Mouse (Mus musculus): ENCODE measurements around the gene Srrt. TPM values are rescaled to one million over a fixed set of nuclear protein-coding genes. Genes with fewer than 3 reads are reported as not detected.

Srrt gene
- polyA plus RNA-seq, 1 experiment from 2014 or later, result 119 TPM

GRCm38 (mm10) chr5:137293839-137294743 is 13.4 kb downstream of the Srrt start, which contains the start of gene Ufsp1:
TSS of gene Ufsp1 (plus strand) at chr5:137294629.
- peak within 1 kb of the TSS; percentile 76 for H3K9ac ChIP-seq (replicated peaks; ENCODE audit: low read depth, low read length)
- peaks cover 14% of the 10 kb centered on the region for H3K27me3 ChIP-seq (replicated peaks; ENCODE audit: control insufficient read depth, insufficient read depth, low read length)
- peak; percentile 98 for ATAC-seq
- H3K27ac ChIP-seq (ENCODE audit: low read length), result peak within 1 kb of the TSS; percentile 85
- no peaks in the 10 kb centered on the region for H3K9me3 ChIP-seq (ENCODE audit: control insufficient read depth, low read length)
- peak within 1 kb of the TSS; percentile 99 for H3K4me2 ChIP-seq (ENCODE audit: low read length)
- WGBS, result under 1% methylated on average over 52 of the region's 52 CpGs
- peaks cover 34% of the 10 kb centered on the region for H3K36me3 ChIP-seq (ENCODE audit: control insufficient read depth, insufficient read depth)
- peaks cover 20% of the 10 kb centered on the region for H3K4me1 ChIP-seq (replicated peaks; ENCODE audit: control insufficient read depth, insufficient read depth, low read length)
- H3K4me3 ChIP-seq (replicated peaks; ENCODE audit: low read length), result peak within 1 kb of the TSS; percentile 71

GRCm38 (mm10) chr5:137293282-137293681 is 14.2 kb downstream of the Srrt start:
- Histone ChIP-seq H3K9ac (replicated peaks; ENCODE audit: low read depth, low read length) (peak overlapping the region; percentile 76), H3K4me2 (ENCODE audit: low read length) (peak overlapping the region; percentile 99), H3K27me3 (replicated peaks; ENCODE audit: control insufficient read depth, insufficient read depth, low read length) (peaks cover 17% of the 10 kb centered on the region), H3K4me1 (replicated peaks; ENCODE audit: control insufficient read depth, insufficient read depth, low read length) (peaks cover 27% of the 10 kb centered on the region), H3K9me3 (ENCODE audit: control insufficient read depth, low read length) (no peaks in the 10 kb centered on the region), H3K4me3 (replicated peaks; ENCODE audit: low read length) (peak overlapping the region; percentile 71), H3K27ac (ENCODE audit: low read length) (peak overlapping the region; percentile 85), H3K36me3 (ENCODE audit: control insufficient read depth, insufficient read depth) (peaks cover 30% of the 10 kb centered on the region)
- WGBS, result 0% methylated on average over 12 of the region's 15 CpGs
- ATAC-seq, result no peak

- Histone ChIP-seq H3K4me1 (replicated peaks; ENCODE audit: control insufficient read depth, insufficient read depth, low read length) (peaks cover 42% of the 10 kb centered on the region), H3K27me3 (replicated peaks; ENCODE audit: control insufficient read depth, insufficient read depth, low read length) (peaks cover 21% of the 10 kb centered on the region), H3K36me3 (ENCODE audit: control insufficient read depth, insufficient read depth) (peaks cover 12% of the 10 kb centered on the region), H3K27ac (ENCODE audit: low read length) (no peak overlapping the region), H3K9ac (replicated peaks; ENCODE audit: low read depth, low read length) (no peak overlapping the region), H3K4me2 (ENCODE audit: low read length) (no peak overlapping the region), H3K4me3 (replicated peaks; ENCODE audit: low read length) (no peak overlapping the region), H3K9me3 (ENCODE audit: control insufficient read depth, low read length) (no peaks in the 10 kb centered on the region)
- ATAC-seq, result no peak
- WGBS, result 79% methylated on average over 15 of the region's 15 CpGs
These were observed 16.0 kb downstream of the Srrt start for GRCm38 (mm10) chr5:137291381-137291926.

- no peak overlapping the region for H3K4me2 ChIP-seq (ENCODE audit: low read length)
- H3K27me3 ChIP-seq (replicated peaks; ENCODE audit: control insufficient read depth, insufficient read depth, low read length), result peaks cover 21% of the 10 kb centered on the region
- WGBS, result 25% methylated on average over 15 of the region's 15 CpGs
These were observed 16.8 kb downstream of the Srrt start for GRCm38 (mm10) chr5:137290677-137291076.

GRCm38 (mm10) chr5:137289591-137290365 is 17.7 kb downstream of the Srrt start:
- H3K27ac ChIP-seq (ENCODE audit: low read length), result no peak overlapping the region
- peaks cover 41% of the 10 kb centered on the region for H3K4me1 ChIP-seq (replicated peaks; ENCODE audit: control insufficient read depth, insufficient read depth, low read length)
- peaks cover 21% of the 10 kb centered on the region for H3K27me3 ChIP-seq (replicated peaks; ENCODE audit: control insufficient read depth, insufficient read depth, low read length)
- no peak overlapping the region; the same call in 1 of the 2 replicates for H3K4me2 ChIP-seq (ENCODE audit: low read length)
- no peaks in the 10 kb centered on the region for H3K9me3 ChIP-seq (ENCODE audit: control insufficient read depth, low read length)
- no peak for ATAC-seq
- H3K4me3 ChIP-seq (replicated peaks; ENCODE audit: low read length), result no peak overlapping the region
- WGBS, result 48% methylated on average over 13 of the region's 13 CpGs
- no peak overlapping the region for H3K9ac ChIP-seq (replicated peaks; ENCODE audit: low read depth, low read length)
- H3K36me3 ChIP-seq (ENCODE audit: control insufficient read depth, insufficient read depth), result no peaks in the 10 kb centered on the region

More at GRCm38 (mm10) chr5:137290677-137291076, 16.8 kb downstream of the Srrt start:
- Histone ChIP-seq H3K36me3 (ENCODE audit: control insufficient read depth, insufficient read depth) (peaks cover 4% of the 10 kb centered on the region), H3K9me3 (ENCODE audit: control insufficient read depth, low read length) (no peaks in the 10 kb centered on the region), H3K9ac (replicated peaks; ENCODE audit: low read depth, low read length) (no peak overlapping the region), H3K4me1 (replicated peaks; ENCODE audit: control insufficient read depth, insufficient read depth, low read length) (peaks cover 45% of the 10 kb centered on the region), H3K27ac (ENCODE audit: low read length) (no peak overlapping the region), H3K4me3 (replicated peaks; ENCODE audit: low read length) (no peak overlapping the region)
- no peak for ATAC-seq

GRCm38 (mm10) chr5:137288999-137289470 is 18.4 kb downstream of the Srrt start:
- H3K27ac ChIP-seq (ENCODE audit: low read length), result no peak overlapping the region
- 3% methylated on average over 25 of the region's 25 CpGs for WGBS
- H3K27me3 ChIP-seq (replicated peaks; ENCODE audit: control insufficient read depth, insufficient read depth, low read length), result peaks cover 21% of the 10 kb centered on the region
- H3K4me2 ChIP-seq (ENCODE audit: low read length), result peak overlapping the region; percentile 96
- H3K9me3 ChIP-seq (ENCODE audit: control insufficient read depth, low read length), result no peaks in the 10 kb centered on the region
- peak overlapping the region; percentile 29; the same call in 1 of the 2 replicates for H3K9ac ChIP-seq (replicated peaks; ENCODE audit: low read depth, low read length)
- ATAC-seq, result no peak
- H3K4me3 ChIP-seq (replicated peaks; ENCODE audit: low read length), result peak overlapping the region; percentile 55
- H3K36me3 ChIP-seq (ENCODE audit: control insufficient read depth, insufficient read depth), result no peaks in the 10 kb centered on the region
- H3K4me1 ChIP-seq (replicated peaks; ENCODE audit: control insufficient read depth, insufficient read depth, low read length), result peaks cover 40% of the 10 kb centered on the region

- Histone ChIP-seq H3K4me1 (replicated peaks; ENCODE audit: control insufficient read depth, insufficient read depth, low read length) (peaks cover 32% of the 10 kb centered on the region), H3K27ac (ENCODE audit: low read length) (no peak overlapping the region), H3K4me3 (replicated peaks; ENCODE audit: low read length) (peak overlapping the region; percentile 55), H3K27me3 (replicated peaks; ENCODE audit: control insufficient read depth, insufficient read depth, low read length) (peaks cover 21% of the 10 kb centered on the region), H3K4me2 (ENCODE audit: low read length) (peak overlapping the region; percentile 96), H3K9me3 (ENCODE audit: control insufficient read depth, low read length) (no peaks in the 10 kb centered on the region), H3K36me3 (ENCODE audit: control insufficient read depth, insufficient read depth) (no peaks in the 10 kb centered on the region), H3K9ac (replicated peaks; ENCODE audit: low read depth, low read length) (peak overlapping the region; percentile 52)
- peak; percentile 18; the same call in 1 of the 2 replicates for ATAC-seq
- WGBS, result under 1% methylated on average over 52 of the region's 65 CpGs
These were observed 19.3 kb downstream of the Srrt start for GRCm38 (mm10) chr5:137287953-137288743.

GRCm38 (mm10) chr5:137287032-137287952 is 20.2 kb downstream of the Srrt start, which contains the start of gene Ache:
TSS of gene Ache (plus strand) at chr5:137287519.
- no peaks in the 10 kb centered on the region for H3K36me3 ChIP-seq (ENCODE audit: control insufficient read depth, insufficient read depth)
- peak; percentile 55 for ATAC-seq
- no peaks in the 10 kb centered on the region for H3K9me3 ChIP-seq (ENCODE audit: control insufficient read depth, low read length)
- H3K4me1 ChIP-seq (replicated peaks; ENCODE audit: control insufficient read depth, insufficient read depth, low read length), result peaks cover 28% of the 10 kb centered on the region
- H3K4me3 ChIP-seq (replicated peaks; ENCODE audit: low read length), result peak within 1 kb of the TSS; percentile 55
- peak within 1 kb of the TSS; percentile 52 for H3K9ac ChIP-seq (replicated peaks; ENCODE audit: low read depth, low read length)
- peak within 1 kb of the TSS; percentile 44; the same call in 1 of the 2 replicates for H3K27ac ChIP-seq (ENCODE audit: low read length)
- H3K4me2 ChIP-seq (ENCODE audit: low read length), result peak within 1 kb of the TSS; percentile 96
- 0% methylated on average over 40 of the region's 40 CpGs for WGBS
- peaks cover 21% of the 10 kb centered on the region for H3K27me3 ChIP-seq (replicated peaks; ENCODE audit: control insufficient read depth, insufficient read depth, low read length)

All from forebrain, embryonic 16.5 days (tissue).